Mouse (Mus musculus) testis, adult 2 months (tissue): ENCODE results near the gene Mrps6. TPM values are rescaled to one million over a fixed set of nuclear protein-coding genes. Genes with fewer than 3 reads are reported as not detected.

Experiments used
- H3K27ac ChIP-seq: fragments of 200-500 bp; 2 replicates; pipeline ENCODE4 v1.5.1; 2012; ENCODE audit warnings: low read depth, low read length; ENCODE audit not compliant: control insufficient read depth, insufficient read depth
- H3K27me3 ChIP-seq: fragments of 200-500 bp; 2 replicates; pipeline ENCODE4 v1.6.1; 2012; ENCODE audit warnings: mild to moderate bottlenecking, low read length, moderate library complexity; ENCODE audit not compliant: control insufficient read depth, insufficient read depth
- H3K36me3 ChIP-seq: fragments of 200-500 bp; 2 replicates; pipeline ENCODE4 v1.6.1; 2012; ENCODE audit warnings: mild to moderate bottlenecking, low read length; ENCODE audit not compliant: control insufficient read depth, insufficient read depth
- H3K4me1 ChIP-seq: fragments of 200-500 bp; 2 replicates; pipeline ENCODE4 v1.6.1; 2012; ENCODE audit warnings: low read length; ENCODE audit not compliant: control insufficient read depth, insufficient read depth
- H3K4me3 ChIP-seq: fragments of 200-500 bp; 2 replicates; pipeline ENCODE4 v1.5.1; 2012; ENCODE audit warnings: low read depth, mild to moderate bottlenecking, low read length, moderate library complexity, mixed read lengths; ENCODE audit not compliant: control insufficient read depth
- CTCF ChIP-seq: fragments of 200-500 bp; IDR thresholded peaks from 2 replicates; pipeline ENCODE4 v1.5.1; 2012; ENCODE audit warnings: low read depth, mild to moderate bottlenecking, inconsistent platforms, low read length, moderate library complexity; ENCODE audit not compliant: control insufficient read depth, insufficient read depth, insufficient replicate concordance
- POLR2A ChIP-seq: fragments of 200-500 bp; IDR thresholded peaks from 2 replicates; pipeline ENCODE4 v1.6.1; 2012; ENCODE audit warnings: low read depth, mild to moderate bottlenecking, inconsistent platforms, low read length, moderate library complexity; ENCODE audit not compliant: control insufficient read depth
- polyA plus RNA-seq: library from polyadenylated mRNA; depleted of rRNA; stranded (reverse); fragments of >200 nt; gene quantifications from 2 replicates; pipeline ENCODE4 v1.2.3, GENCODE M21; 2012

Gene Mrps6
- polyA plus RNA-seq, 1 experiment = 19.2 TPM

- Histone ChIP-seq H3K4me3 (no peak overlapping the region), H3K27me3 (no peaks in the 10 kb centered on the region), H3K27ac (no peak overlapping the region), H3K4me1 (peaks cover 5% of the 10 kb centered on the region), H3K36me3 (no peaks in the 10 kb centered on the region)
- TF ChIP-seq CTCF = no peak
- TF ChIP-seq POLR2A = no peak
Measured at GRCm38 (mm10) chr16:92033286-92033685, 24.8 kb upstream of the Mrps6 start.

- Histone ChIP-seq H3K36me3 (no peaks in the 10 kb centered on the region), H3K4me3 (no peak overlapping the region), H3K27me3 (no peaks in the 10 kb centered on the region), H3K27ac (no peak overlapping the region), H3K4me1 (peaks cover 5% of the 10 kb centered on the region)
- TF ChIP-seq CTCF (no peak), POLR2A (no peak)
Measured at GRCm38 (mm10) chr16:92034676-92035075, 23.4 kb upstream of the Mrps6 start.

- TF ChIP-seq CTCF = no peak
- no peak for TF ChIP-seq POLR2A
- Histone ChIP-seq H3K4me3 (no peak overlapping the region), H3K4me1 (peaks cover 3% of the 10 kb centered on the region), H3K36me3 (no peaks in the 10 kb centered on the region), H3K27me3 (no peaks in the 10 kb centered on the region), H3K27ac (no peak overlapping the region)
Measured at GRCm38 (mm10) chr16:92036701-92037100, 21.4 kb upstream of the Mrps6 start.

GRCm38 (mm10) chr16:92037891-92038607 lies 20.0 kb upstream of the Mrps6 start:
- Histone ChIP-seq H3K36me3 (no peaks in the 10 kb centered on the region), H3K27me3 (no peaks in the 10 kb centered on the region), H3K4me1 (peaks cover 3% of the 10 kb centered on the region), H3K4me3 (no peak overlapping the region), H3K27ac (no peak overlapping the region)
- no peak for TF ChIP-seq CTCF
- TF ChIP-seq POLR2A = no peak

- Histone ChIP-seq H3K27me3 (no peaks in the 10 kb centered on the region), H3K4me1 (peaks cover 3% of the 10 kb centered on the region), H3K27ac (no peak overlapping the region), H3K4me3 (no peak overlapping the region), H3K36me3 (no peaks in the 10 kb centered on the region)
- no peak for TF ChIP-seq CTCF
- no peak for TF ChIP-seq POLR2A
Measured at GRCm38 (mm10) chr16:92039421-92039820, 18.6 kb upstream of the Mrps6 start.

- Histone ChIP-seq H3K36me3 (no peaks in the 10 kb centered on the region), H3K27me3 (no peaks in the 10 kb centered on the region), H3K4me3 (no peak overlapping the region), H3K27ac (no peak overlapping the region), H3K4me1 (peaks cover 3% of the 10 kb centered on the region)
- no peak for TF ChIP-seq CTCF
- no peak for TF ChIP-seq POLR2A
Measured at GRCm38 (mm10) chr16:92039966-92040365, 18.1 kb upstream of the Mrps6 start.

- TF ChIP-seq POLR2A (no peak), CTCF (no peak)
- H3K36me3 ChIP-seq = no peaks in the 10 kb centered on the region
- no peaks in the 10 kb centered on the region; the same call in 1 of the 2 replicates for H3K4me1 ChIP-seq
- H3K4me3 ChIP-seq = no peak overlapping the region
- no peaks in the 10 kb centered on the region for H3K27me3 ChIP-seq
- no peak overlapping the region for H3K27ac ChIP-seq
Measured at GRCm38 (mm10) chr16:92051777-92052310, 6.2 kb upstream of the Mrps6 start.

- peaks cover 2% of the 10 kb centered on the region for H3K4me1 ChIP-seq
- H3K36me3 ChIP-seq = no peaks in the 10 kb centered on the region
- TF ChIP-seq CTCF (no peak), POLR2A (no peak)
- H3K27me3 ChIP-seq = no peaks in the 10 kb centered on the region
- H3K27ac ChIP-seq = no peak overlapping the region
- no peak overlapping the region for H3K4me3 ChIP-seq
Measured at GRCm38 (mm10) chr16:92052569-92052968, 5.5 kb upstream of the Mrps6 start.
